9 mouse cellular contexts compared by ENCODE assay signal in the genomic region with DNA sequence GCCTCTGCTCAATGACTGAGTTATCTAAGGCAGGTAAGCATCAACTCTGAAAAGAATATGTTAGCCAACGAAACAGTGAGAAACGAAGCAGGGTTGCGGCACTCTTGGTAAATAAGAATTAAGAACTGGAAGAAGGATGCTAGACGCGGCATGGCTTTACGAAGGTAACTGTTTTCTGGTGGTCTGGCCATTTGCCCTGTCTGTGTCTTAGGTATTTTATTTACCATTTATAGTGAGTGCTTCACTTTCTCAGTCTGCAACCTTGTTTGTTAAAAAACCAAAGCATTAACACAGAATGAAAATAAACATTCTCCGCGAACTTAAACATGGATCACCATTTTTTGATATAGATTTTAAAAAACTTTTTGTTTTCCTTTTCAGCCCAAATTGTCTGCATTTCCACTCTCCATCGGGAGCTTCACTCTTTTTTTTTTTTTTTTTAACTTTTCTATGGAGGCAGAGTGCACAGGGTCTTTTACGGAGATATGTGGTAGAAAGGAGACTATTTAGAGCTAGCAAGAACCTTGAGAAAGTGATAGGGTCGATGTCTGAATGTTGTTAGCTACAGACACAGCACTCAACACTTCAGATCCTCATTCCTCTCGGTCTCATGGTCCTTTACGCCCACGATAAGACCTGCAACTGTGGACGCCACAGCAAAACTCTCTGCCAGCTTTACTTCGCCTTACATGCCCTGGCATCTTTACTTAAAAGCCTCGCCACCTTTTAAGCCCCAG. TPM values are rescaled to one million over a fixed set of nuclear protein-coding genes. Genes with fewer than 3 reads are reported as not detected.
A peak's percentile ranks its signal among the peaks of the same experiment; 100 is the strongest.
DNase-seq lines count a peak whose midpoint lies in the region; ATAC-seq and TF ChIP-seq lines count a peak whose summit lies in the region.
"Had no signal": no experiment of that assay in that cellular context is flagged by ENCODE, and none has a peak within 500 bp of the region (broad histone marks: within the 10 kb centered on the region; RNA-seq: fewer than 3 reads in every experiment).

No protein-coding gene starts in this region.

- 31% methylated on average over 17 of the region's 17 CpGs for WGBS in kidney, adult 2 months
- 25% methylated on average over 17 of the region's 17 CpGs for whole genome bisulfite sequencing in bone marrow, adult 2 months
- 32% methylated on average over 17 of the region's 17 CpGs for WGBS in hindbrain, embryonic 12.5 days
- WGBS in midbrain, embryonic 15.5 days, result 30% methylated on average over 17 of the region's 17 CpGs

- no peak for DNase-seq in kidney, adult 2 months
- no peak for DNase-seq in kidney, postnatal 14 days
- no peak for DNase-seq in frontal cortex, adult 2 months (ENCODE audit: extremely low spot score in 1 of 2, low spot score in 1 of 2)
- no peak for DNase-seq in cerebellum, adult 9-11 months
- DNase-seq in urinary bladder, postnatal 10 days (ENCODE audit: low spot score), result no peak

- no peak for TF ChIP-seq POLR2A in kidney, adult 2 months (IDR thresholded peaks at IDR 0.05; ENCODE audit: low read depth, low read length)
- no peak for TF ChIP-seq POLR2A in bone marrow, adult 2 months (IDR thresholded peaks at IDR 0.05; ENCODE audit: borderline replicate concordance, control insufficient read depth, low read depth, low read length)

- peak overlapping the region; percentile 76 for H3K27ac ChIP-seq in kidney, adult 2 months (ENCODE audit: insufficient read depth, low read depth, low read length)
- peak overlapping the region; percentile 72 for H3K27ac ChIP-seq in bone marrow, adult 2 months (ENCODE audit: control insufficient read depth, insufficient read depth, low read depth, low read length, poor library complexity)
- peak overlapping the region; percentile 80 for H3K27ac ChIP-seq in hindbrain, embryonic 12.5 days
- H3K27ac ChIP-seq in midbrain, embryonic 15.5 days, result peak overlapping the region; percentile 82

- H3K27me3 ChIP-seq in kidney, adult 2 months (replicated peaks; ENCODE audit: control insufficient read depth, insufficient read depth, low read length), result no peaks in the 10 kb centered on the region
- no peaks in the 10 kb centered on the region for H3K27me3 ChIP-seq in hindbrain, embryonic 12.5 days
- H3K27me3 ChIP-seq in midbrain, embryonic 15.5 days (replicated peaks), result no peaks in the 10 kb centered on the region

- H3K4me1 ChIP-seq in kidney, adult 2 months (ENCODE audit: control insufficient read depth, insufficient read depth, low read length), result no peaks in the 10 kb centered on the region; the same call in 1 of the 2 replicates
- no peaks in the 10 kb centered on the region for H3K4me1 ChIP-seq in bone marrow, adult 2 months (ENCODE audit: control insufficient read depth, insufficient read depth, low read length)
- H3K4me1 ChIP-seq in hindbrain, embryonic 12.5 days, result peaks cover 12% of the 10 kb centered on the region
- peaks cover 23% of the 10 kb centered on the region for H3K4me1 ChIP-seq in midbrain, embryonic 15.5 days

- H3K9me3 ChIP-seq in hindbrain, embryonic 12.5 days (replicated peaks), result no peaks in the 10 kb centered on the region
- H3K9me3 ChIP-seq in midbrain, embryonic 15.5 days, result no peaks in the 10 kb centered on the region

- ATAC-seq in hindbrain, embryonic 12.5 days (ENCODE audit: low FRiP score), result peak; percentile 69
- ATAC-seq in midbrain, embryonic 15.5 days (replicated peaks), result no peak

- peak overlapping the region; percentile 80 for H3K4me2 ChIP-seq in hindbrain, embryonic 12.5 days (replicated peaks)
- peak overlapping the region; percentile 80 for H3K4me2 ChIP-seq in midbrain, embryonic 15.5 days

- peak overlapping the region; percentile 87 for H3K4me3 ChIP-seq in kidney, adult 2 months (ENCODE audit: insufficient read depth, low read depth, low read length)
- H3K4me3 ChIP-seq in bone marrow, adult 2 months (replicated peaks; ENCODE audit: control insufficient read depth, low read depth, low read length), result peak overlapping the region; percentile 77
- peak overlapping the region; percentile 84 for H3K4me3 ChIP-seq in hindbrain, embryonic 12.5 days
- H3K4me3 ChIP-seq in midbrain, embryonic 15.5 days, result peak overlapping the region; percentile 78

- no peaks in the 10 kb centered on the region for H3K36me3 ChIP-seq in kidney, adult 2 months (ENCODE audit: control insufficient read depth, insufficient read depth, low read length)
- no peaks in the 10 kb centered on the region for H3K36me3 ChIP-seq in hindbrain, embryonic 12.5 days
- H3K36me3 ChIP-seq in midbrain, embryonic 15.5 days (replicated peaks), result no peaks in the 10 kb centered on the region

- TF ChIP-seq CTCF in kidney, adult 2 months (conservative IDR thresholded peaks at IDR 0.05; ENCODE audit: insufficient read depth, insufficient read length, low read depth, low read length), result no peak
- no peak for TF ChIP-seq CTCF in bone marrow, adult 2 months (IDR thresholded peaks at IDR 0.05; ENCODE audit: control insufficient read depth, insufficient read depth, low read length)

- H3K9ac ChIP-seq in hindbrain, embryonic 12.5 days, result peak overlapping the region; percentile 88
- peak overlapping the region; percentile 74 for H3K9ac ChIP-seq in midbrain, embryonic 15.5 days

RNA-seq across cellular contexts. Expression of gene Emc7, which starts 0.5 kb away (rescaled TPM):
- polyA plus RNA-seq in kidney, adult 2 months (2012; rRNA removed), result 12.1 and 14.5 TPM in 2 replicates
- 2.9 and 4.7 TPM in 2 replicates for polyA plus RNA-seq in bone marrow, adult 2 months (2011; ENCODE audit: insufficient read depth, insufficient read length, low replicate concordance, missing spikeins)
- 13.4 and 13.8 TPM in 2 replicates for polyA plus RNA-seq in hindbrain, embryonic 12.5 days (2016; fragmentation: Nextera tagmentation; extraction: Ambion mirVana)
- polyA plus RNA-seq in midbrain, embryonic 15.5 days (2015; fragmentation: Nextera tagmentation; extraction: Ambion mirVana), result 18.6 and 19.6 TPM in 2 replicates
- 29.4 and 32.1 TPM in 2 replicates for polyA plus RNA-seq in frontal cortex, adult 2 months (2012; rRNA removed)

RNA-seq across cellular contexts. Expression of gene Chrm5, which starts 26.3 kb away (rescaled TPM):
- polyA plus RNA-seq in kidney, adult 2 months (2012; rRNA removed), result not detected in 2 replicates
- not detected in 2 replicates for polyA plus RNA-seq in bone marrow, adult 2 months (2011; ENCODE audit: insufficient read depth, insufficient read length, low replicate concordance, missing spikeins)
- polyA plus RNA-seq in hindbrain, embryonic 12.5 days (2016; fragmentation: Nextera tagmentation; extraction: Ambion mirVana), result 0.13 and 0.23 TPM in 2 replicates
- polyA plus RNA-seq in midbrain, embryonic 15.5 days (2015; fragmentation: Nextera tagmentation; extraction: Ambion mirVana), result 1.2 and 2.0 TPM in 2 replicates
- polyA plus RNA-seq in frontal cortex, adult 2 months (2012; rRNA removed), result 0.06 and 0.12 TPM in 2 replicates
- polyA plus RNA-seq: large intestine, adult 2 months had no signal

RNA-seq across cellular contexts. Expression of gene Aven, which starts 38.5 kb away (rescaled TPM):
- polyA plus RNA-seq in kidney, adult 2 months (2012; rRNA removed), result 6.5 and 9.5 TPM in 2 replicates
- polyA plus RNA-seq in bone marrow, adult 2 months (2011; ENCODE audit: insufficient read depth, insufficient read length, low replicate concordance, missing spikeins), result 8.0 and 11.1 TPM in 2 replicates
- 6.5 and 7.9 TPM in 2 replicates for polyA plus RNA-seq in hindbrain, embryonic 12.5 days (2016; fragmentation: Nextera tagmentation; extraction: Ambion mirVana)
- 2.4 and 4.5 TPM in 2 replicates for polyA plus RNA-seq in midbrain, embryonic 15.5 days (2015; fragmentation: Nextera tagmentation; extraction: Ambion mirVana)
- polyA plus RNA-seq in frontal cortex, adult 2 months (2012; rRNA removed), result 8.7 and 9.1 TPM in 2 replicates
